Mouse (Mus musculus) myocyte (in vitro differentiated cells): ENCODE data around the gene Vsig10l. TPM values are rescaled to one million over a fixed set of nuclear protein-coding genes. Genes with fewer than 3 reads are reported as not detected.

ENCODE experiments used
- H3K27me3 ChIP-seq: one replicate; pipeline ENCODE4 v1.6.1; 2011; ENCODE audit not compliant: control insufficient read depth, insufficient read depth, insufficient read length
- H3K36me3 ChIP-seq: one replicate; pipeline ENCODE4 v1.6.1; 2011; ENCODE audit not compliant: control insufficient read depth, insufficient read depth
- H3K4me2 ChIP-seq: one replicate; pipeline ENCODE4 v1.6.1; 2011; ENCODE audit warnings: low read depth, control low read depth
- H3K4me3 ChIP-seq: one replicate; pipeline ENCODE4 v1.5.1; 2011; ENCODE audit warnings: mild to moderate bottlenecking, control low read depth, moderate library complexity
- H3K79me2 ChIP-seq: one replicate; pipeline ENCODE4 v1.6.1; 2011; ENCODE audit not compliant: control insufficient read depth, insufficient read depth
- H3ac ChIP-seq: one replicate; pipeline ENCODE4 v1.6.1; 2011; ENCODE audit not compliant: control insufficient read depth, insufficient read length
- CEBPB ChIP-seq: IDR thresholded peaks from 2 replicates; pipeline ENCODE4 v1.6.1; 2011; ENCODE audit warnings: mild to moderate bottlenecking, moderate library complexity; ENCODE audit not compliant: poor library complexity, insufficient read depth, severe bottlenecking
- E2F4 ChIP-seq: IDR thresholded peaks from one replicate; pipeline ENCODE4 v1.6.1; 2011; ENCODE audit warnings: mild to moderate bottlenecking, control low read depth, moderate library complexity; ENCODE audit not compliant: insufficient read depth
- MAX ChIP-seq: IDR thresholded peaks from one replicate; pipeline ENCODE4 v1.6.1; 2011; ENCODE audit warnings: low read depth, mild to moderate bottlenecking, control low read depth
- MYOD1 ChIP-seq, 3 experiments: IDR thresholded peaks; one replicate each; pipeline ENCODE4 v1.6.1; 2011; ENCODE audit warnings: control low read depth in 2 of 3, low read depth in 2 of 3, mild to moderate bottlenecking in 2 of 3, moderate library complexity in 1 of 3; ENCODE audit not compliant: insufficient read length in 2 of 3, control insufficient read depth in 1 of 3
- MYOG ChIP-seq, 3 experiments: IDR thresholded peaks; one replicate each; pipeline ENCODE4 v1.6.1; 2011; ENCODE audit warnings: control low read depth in 2 of 3, low read depth in 2 of 3, mild to moderate bottlenecking in 2 of 3; ENCODE audit not compliant: insufficient read length in 2 of 3, control insufficient read depth in 1 of 3, insufficient read depth in 1 of 3
- POLR2A ChIP-seq: IDR thresholded peaks from one replicate; pipeline ENCODE4 v1.6.1; 2011; ENCODE audit warnings: low read depth, mild to moderate bottlenecking, control low read depth, moderate library complexity; ENCODE audit not compliant: insufficient read length
- POLR2AphosphoS2 ChIP-seq: IDR thresholded peaks from one replicate; pipeline ENCODE4 v1.6.1; 2011; ENCODE audit warnings: low read depth, control low read depth; ENCODE audit not compliant: insufficient read length
- REST ChIP-seq: IDR thresholded peaks from one replicate; pipeline ENCODE4 v1.6.1; 2011; ENCODE audit warnings: mild to moderate bottlenecking, control low read depth, moderate library complexity; ENCODE audit not compliant: insufficient read depth, insufficient read length
- SRF ChIP-seq: IDR thresholded peaks from one replicate; pipeline ENCODE4 v1.6.1; 2011; ENCODE audit warnings: low read depth; ENCODE audit not compliant: control insufficient read depth, insufficient read length
- TCF12 ChIP-seq: IDR thresholded peaks from one replicate; pipeline ENCODE4 v1.6.1; 2011; ENCODE audit warnings: mild to moderate bottlenecking, control low read depth; ENCODE audit not compliant: poor library complexity, insufficient read depth, severe bottlenecking
- TCF3 ChIP-seq: IDR thresholded peaks from one replicate; pipeline ENCODE4 v1.6.1; 2011; ENCODE audit warnings: low read depth, control low read depth; ENCODE audit not compliant: insufficient read length
- USF1 ChIP-seq: IDR thresholded peaks from one replicate; pipeline ENCODE4 v1.6.1; 2011; ENCODE audit warnings: low read depth, mild to moderate bottlenecking, control low read depth, moderate library complexity
- polyA plus RNA-seq: library from polyadenylated mRNA; unstranded; fragments of >200 nt; fragmentation: generic; extraction: Trizol; gene quantifications from one replicate; pipeline ENCODE4 v1.2.1, GENCODE M21; 2012; ENCODE audit warnings: missing spikeins

The Vsig10l gene
- polyA plus RNA-seq, 1 experiment: 0.73 TPM

DNA sequence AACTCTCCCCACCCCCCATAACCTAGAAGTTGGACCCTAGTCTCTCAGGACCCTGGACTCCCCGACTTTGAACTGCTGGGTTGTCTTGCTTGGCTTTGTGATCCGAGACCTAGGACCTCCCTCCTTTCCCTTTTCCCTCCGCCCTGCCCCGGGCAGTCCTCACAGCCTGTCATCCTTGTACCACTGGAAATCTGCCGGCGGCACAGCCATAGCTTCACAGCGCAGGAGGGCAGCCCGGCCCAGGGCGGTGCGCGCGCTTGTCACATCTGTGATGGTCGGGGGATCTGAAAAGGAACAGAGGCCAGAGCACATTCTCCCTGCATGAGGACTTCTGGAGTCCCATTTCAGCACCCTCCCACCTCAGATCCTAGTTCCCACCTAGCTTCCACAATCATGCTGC, 13.4 kb downstream of the Vsig10l start:
- no peak for TF ChIP-seq CEBPB
- TF ChIP-seq E2F4: no peak
- no peak for TF ChIP-seq POLR2A
- no peak for TF ChIP-seq USF1
- TF ChIP-seq TCF3: no peak
- TF ChIP-seq TCF12: no peak
- TF ChIP-seq SRF: no peak
- no peak for TF ChIP-seq MYOD1 (IDR thresholded peaks at IDR 0.05; ENCODE audit: control insufficient read depth in 1 of 3, insufficient read length in 2 of 3, low read depth in 2 of 3)
- Histone ChIP-seq H3K27me3 (no peaks in the 10 kb centered on the region), H3K4me2 (no peak overlapping the region), H3K36me3 (no peaks in the 10 kb centered on the region), H3ac (no peak overlapping the region), H3K4me3 (no peak overlapping the region), H3K79me2 (no peaks in the 10 kb centered on the region)

DNA sequence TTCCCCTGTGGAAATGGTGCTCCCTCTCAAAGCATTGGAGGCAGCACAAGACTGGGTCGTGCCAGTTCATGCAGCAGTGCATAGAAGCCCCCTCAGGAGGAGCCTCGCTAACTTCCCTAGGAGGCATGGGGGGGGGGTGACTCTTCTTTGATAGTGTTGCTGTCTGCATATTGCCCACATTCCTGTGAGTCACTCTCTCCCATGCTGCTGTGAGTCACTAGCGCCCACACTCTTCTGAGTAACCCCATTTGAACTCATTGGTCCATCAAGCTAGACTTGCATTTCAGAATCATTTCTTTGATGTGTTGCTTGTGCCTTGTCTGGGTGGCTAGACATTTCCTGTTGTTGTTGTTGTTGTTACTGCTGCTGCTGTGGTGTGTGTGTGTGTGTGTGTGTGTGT, 18.2 kb downstream of the Vsig10l start:
- Histone ChIP-seq H3K36me3 (no peaks in the 10 kb centered on the region), H3ac (no peak overlapping the region), H3K27me3 (no peaks in the 10 kb centered on the region), H3K4me3 (no peak overlapping the region), H3K79me2 (no peaks in the 10 kb centered on the region), H3K4me2 (peak overlapping the region; percentile 46)
- TF ChIP-seq POLR2AphosphoS2 (no peak), REST (no peak), MAX (no peak), MYOD1 (IDR thresholded peaks at IDR 0.05; ENCODE audit: control insufficient read depth in 1 of 3, insufficient read length in 2 of 3, low read depth in 2 of 3) (no peak), USF1 (no peak), TCF12 (no peak), MYOG (IDR thresholded peaks at IDR 0.05; ENCODE audit: control insufficient read depth in 1 of 3, insufficient read depth in 1 of 3, insufficient read length in 2 of 3, low read depth in 2 of 3) (no peak), CEBPB (no peak), E2F4 (no peak), TCF3 (no peak), POLR2A (no peak), SRF (no peak)

DNA sequence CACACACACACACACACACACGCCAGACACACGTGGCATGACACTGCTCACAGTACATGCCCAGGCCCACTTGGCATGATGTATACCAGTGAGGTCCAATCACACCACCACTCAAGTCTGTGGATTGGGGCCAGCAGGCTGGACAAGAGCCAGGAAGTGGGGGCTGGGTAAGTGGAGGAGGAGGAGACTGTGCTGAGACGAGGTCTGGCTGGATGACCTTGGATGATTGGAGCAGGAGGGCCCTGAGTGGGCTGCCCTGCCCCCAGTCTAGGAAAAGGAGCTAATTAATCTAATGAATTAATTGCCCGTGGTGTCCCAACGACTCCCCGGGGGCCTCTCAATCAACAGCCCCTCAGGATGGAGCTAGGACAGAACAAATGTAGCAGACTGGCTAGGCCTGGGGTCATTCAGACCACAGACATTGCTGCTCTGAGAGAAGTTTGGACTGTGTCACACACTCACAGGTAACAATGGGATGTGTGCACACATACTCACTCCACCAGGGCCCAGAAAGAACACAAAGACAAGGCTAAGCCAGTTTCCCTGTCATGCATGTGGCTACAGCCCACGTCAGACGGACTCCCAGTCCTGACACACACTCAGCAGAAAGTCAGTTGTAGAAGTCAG, 19.3 kb downstream of the Vsig10l start:
- no peak overlapping the region for H3K4me3 ChIP-seq
- no peaks in the 10 kb centered on the region for H3K27me3 ChIP-seq
- H3K36me3 ChIP-seq: no peaks in the 10 kb centered on the region
- no peak overlapping the region for H3K4me2 ChIP-seq
- TF ChIP-seq MYOD1 (IDR thresholded peaks at IDR 0.05; ENCODE audit: control insufficient read depth in 1 of 3, insufficient read length in 2 of 3, low read depth in 2 of 3): no peak
- no peak for TF ChIP-seq SRF
- TF ChIP-seq USF1: no peak
- no peak for TF ChIP-seq TCF3
- no peak for TF ChIP-seq POLR2A
- TF ChIP-seq POLR2AphosphoS2: no peak
- TF ChIP-seq REST: no peak
- no peak for TF ChIP-seq MYOG (IDR thresholded peaks at IDR 0.05; ENCODE audit: control insufficient read depth in 1 of 3, insufficient read depth in 1 of 3, insufficient read length in 2 of 3, low read depth in 2 of 3)
- no peak for TF ChIP-seq TCF12
- TF ChIP-seq CEBPB: no peak
- no peak for TF ChIP-seq E2F4
- TF ChIP-seq MAX: no peak
- H3K79me2 ChIP-seq: no peaks in the 10 kb centered on the region
- H3ac ChIP-seq: no peak overlapping the region

DNA sequence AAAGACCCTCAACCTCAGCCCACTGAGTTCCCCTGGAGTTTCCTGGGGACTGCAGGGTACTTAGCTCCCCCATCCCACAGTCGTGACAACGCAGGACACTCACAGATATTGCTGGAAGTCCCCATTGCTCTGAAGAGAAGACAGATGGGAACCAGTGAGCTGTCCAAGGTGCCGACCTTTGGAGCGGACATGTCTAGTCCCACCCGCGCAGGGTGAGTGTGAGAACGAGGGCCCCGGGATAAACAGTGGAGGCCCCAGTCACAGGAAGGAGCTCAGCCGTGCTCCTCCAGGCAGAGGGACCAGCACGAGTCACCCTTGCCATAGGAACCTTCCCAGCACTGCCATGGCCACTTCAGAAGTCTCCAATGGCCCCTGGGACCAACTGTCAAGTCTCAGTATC, 20.3 kb downstream of the Vsig10l start:
- no peak overlapping the region for H3K4me2 ChIP-seq
- no peak overlapping the region for H3K4me3 ChIP-seq
- no peaks in the 10 kb centered on the region for H3K79me2 ChIP-seq
- no peaks in the 10 kb centered on the region for H3K36me3 ChIP-seq
- peak; percentile 83 for TF ChIP-seq REST
- TF ChIP-seq SRF: no peak
- H3K27me3 ChIP-seq: no peaks in the 10 kb centered on the region
- no peak overlapping the region for H3ac ChIP-seq

DNA sequence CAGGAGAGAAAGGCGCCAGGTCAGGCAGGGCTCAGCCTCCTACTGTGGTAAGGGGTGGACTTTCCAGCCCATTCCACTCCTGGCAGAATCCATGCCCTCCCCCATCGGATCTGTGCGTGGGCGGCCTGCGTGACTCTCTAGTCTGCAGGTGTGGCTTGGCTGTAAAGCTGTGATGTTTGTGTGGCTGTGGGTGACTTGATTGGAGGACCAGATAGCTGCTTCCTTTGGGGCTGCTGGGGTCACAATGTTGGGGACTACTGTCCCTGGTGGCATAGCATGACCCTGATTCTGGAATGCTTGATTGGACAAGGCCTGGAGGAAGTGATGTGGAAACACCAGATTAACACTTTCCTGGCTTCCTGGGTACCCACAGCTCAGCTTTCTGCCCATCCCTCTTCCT, 25.7 kb downstream of the Vsig10l start:
- peak overlapping the region; percentile 34 for H3K4me2 ChIP-seq
- peaks cover 8% of the 10 kb centered on the region for H3K27me3 ChIP-seq

More for the DNA sequence above, 25.7 kb downstream of the Vsig10l start:
- no peaks in the 10 kb centered on the region for H3K79me2 ChIP-seq
- H3ac ChIP-seq: no peak overlapping the region
- no peak for TF ChIP-seq E2F4
- TF ChIP-seq CEBPB: no peak
- TF ChIP-seq REST: no peak
- TF ChIP-seq POLR2AphosphoS2: no peak
- no peak for TF ChIP-seq SRF
- no peak for TF ChIP-seq USF1
- no peak for TF ChIP-seq MYOD1 (IDR thresholded peaks at IDR 0.05; ENCODE audit: control insufficient read depth in 1 of 3, insufficient read length in 2 of 3, low read depth in 2 of 3)
- TF ChIP-seq POLR2A: no peak
- no peak for TF ChIP-seq TCF12
- TF ChIP-seq TCF3: no peak
- H3K36me3 ChIP-seq: no peaks in the 10 kb centered on the region
- H3K4me3 ChIP-seq: no peak overlapping the region
